Mouse (Mus musculus): ENCODE measurements around the gene Crabp2. TPM values are rescaled to one million over a fixed set of nuclear protein-coding genes. Genes with fewer than 3 reads are reported as not detected.

The Crabp2 gene
- total RNA-seq, 2 experiments from 2014 or later = 0.33 TPM; not detected in 1

- no peak for DNase-seq (ENCODE audit: low spot score in 2 of 2)
Measured at GRCm38 (mm10) chr3:87958056-87958455, 9.6 kb downstream of the Crabp2 start.

GRCm38 (mm10) chr3:87958476-87958875 is 10.0 kb downstream of the Crabp2 start:
- DNase-seq (ENCODE audit: low spot score in 2 of 2) = no peak

- DNase-seq (ENCODE audit: low spot score in 2 of 2) = no peak
Measured at GRCm38 (mm10) chr3:87958967-87959366, 10.5 kb downstream of the Crabp2 start.

GRCm38 (mm10) chr3:87959371-87959770 is 10.9 kb downstream of the Crabp2 start:
- no peak for DNase-seq (ENCODE audit: low spot score in 2 of 2)

- DNase-seq (ENCODE audit: low spot score in 2 of 2) = no peak
Measured at GRCm38 (mm10) chr3:87960191-87960585, 11.7 kb downstream of the Crabp2 start.

GRCm38 (mm10) chr3:87960586-87961191 is 12.2 kb downstream of the Crabp2 start:
- peak; percentile 72 to 74 for DNase-seq (ENCODE audit: low spot score in 2 of 2)

GRCm38 (mm10) chr3:87970184-87970938 is 21.9 kb downstream of the Crabp2 start:
- peak; percentile 55 to 62 for DNase-seq (ENCODE audit: low spot score in 2 of 2)

GRCm38 (mm10) chr3:87970939-87971488 is 22.5 kb downstream of the Crabp2 start, which contains the start of gene Nes:
TSS of gene Nes (plus strand) at chr3:87971078.
- DNase-seq (ENCODE audit: low spot score in 2 of 2) = peak in 1 of 2 experiments; percentile 54

GRCm38 (mm10) chr3:87971489-87972202 is 23.2 kb downstream of the Crabp2 start:
- DNase-seq (ENCODE audit: low spot score in 2 of 2) = no peak

GRCm38 (mm10) chr3:87972203-87972664 is 23.8 kb downstream of the Crabp2 start:
- no peak for DNase-seq (ENCODE audit: low spot score in 2 of 2)

- DNase-seq (ENCODE audit: low spot score in 2 of 2) = no peak
Measured at GRCm38 (mm10) chr3:87972776-87973175, 24.3 kb downstream of the Crabp2 start.

- DNase-seq (ENCODE audit: low spot score in 2 of 2) = no peak
Measured at GRCm38 (mm10) chr3:87973593-87974380, 25.3 kb downstream of the Crabp2 start.

- peak in 1 of 2 experiments; percentile 44 for DNase-seq (ENCODE audit: low spot score in 2 of 2)
Measured at GRCm38 (mm10) chr3:87974381-87974987, 26.0 kb downstream of the Crabp2 start.

GRCm38 (mm10) chr3:87979493-87979892 is 31.0 kb downstream of the Crabp2 start:
- no peak for DNase-seq (ENCODE audit: low spot score in 2 of 2)

GRCm38 (mm10) chr3:87980085-87980484 is 31.6 kb downstream of the Crabp2 start:
- no peak for DNase-seq (ENCODE audit: low spot score in 2 of 2)

GRCm38 (mm10) chr3:87980728-87981127 is 32.3 kb downstream of the Crabp2 start:
- no peak for DNase-seq (ENCODE audit: low spot score in 2 of 2)

GRCm38 (mm10) chr3:87981214-87981760 is 32.8 kb downstream of the Crabp2 start:
- DNase-seq (ENCODE audit: low spot score in 2 of 2) = no peak

- DNase-seq (ENCODE audit: low spot score in 2 of 2) = peak in 1 of 2 experiments; percentile 34
Measured at GRCm38 (mm10) chr3:87981894-87982835, 33.7 kb downstream of the Crabp2 start.
